Mouse (Mus musculus): ENCODE measurements around the gene Tmem135. TPM values are rescaled to one million over a fixed set of nuclear protein-coding genes. Genes with fewer than 3 reads are reported as not detected.

The Tmem135 gene
- polyA plus RNA-seq, 1 experiment from 2014 or later: 41.6 TPM

GRCm38 (mm10) chr7:89311555-89311954 is 92.5 kb downstream of the Tmem135 start:
- WGBS: 100% methylated on average over 1 of the region's 1 CpGs
- Histone ChIP-seq H3K4me3 (replicated peaks; ENCODE audit: low read depth, low read length) (no peak overlapping the region), H3K9me3 (replicated peaks; ENCODE audit: low read length) (no peaks in the 10 kb centered on the region), H3K36me3 (ENCODE audit: insufficient read depth, low read length) (0 out of 2 replicates have a peak, but pooled peaks cover 4% of the 10 kb centered on the region), H3K27ac (no peak overlapping the region), H3K27me3 (ENCODE audit: insufficient read depth, low read length) (no peaks in the 10 kb centered on the region), H3K9ac (ENCODE audit: low read depth, low read length) (no peak overlapping the region), H3K4me1 (replicated peaks; ENCODE audit: insufficient read depth, low read length) (no peaks in the 10 kb centered on the region), H3K4me2 (ENCODE audit: low read length) (no peak overlapping the region)
- ATAC-seq (replicated peaks; ENCODE audit: low FRiP score, low read depth) (no peak), DNase-seq (ENCODE audit: low spot score) (no peak)
- TF ChIP-seq CTCF (IDR thresholded peaks at IDR 0.05; ENCODE audit: low read depth): peak; percentile 38

GRCm38 (mm10) chr7:89308926-89309325 is 95.1 kb downstream of the Tmem135 start:
- Histone ChIP-seq H3K27ac (no peak overlapping the region), H3K4me3 (replicated peaks; ENCODE audit: low read depth, low read length) (no peak overlapping the region), H3K4me1 (replicated peaks; ENCODE audit: insufficient read depth, low read length) (no peaks in the 10 kb centered on the region), H3K36me3 (ENCODE audit: insufficient read depth, low read length) (0 out of 2 replicates have a peak, but pooled peaks cover 4% of the 10 kb centered on the region), H3K9me3 (replicated peaks; ENCODE audit: low read length) (no peaks in the 10 kb centered on the region), H3K27me3 (ENCODE audit: insufficient read depth, low read length) (no peaks in the 10 kb centered on the region), H3K4me2 (ENCODE audit: low read length) (no peak overlapping the region), H3K9ac (ENCODE audit: low read depth, low read length) (no peak overlapping the region)
- no peak for TF ChIP-seq CTCF (IDR thresholded peaks at IDR 0.05; ENCODE audit: low read depth)
- 53% methylated on average over 3 of the region's 3 CpGs for WGBS
- peak; percentile 24 for DNase-seq (ENCODE audit: low spot score)
- no peak for ATAC-seq (replicated peaks; ENCODE audit: low FRiP score, low read depth)

DNA sequence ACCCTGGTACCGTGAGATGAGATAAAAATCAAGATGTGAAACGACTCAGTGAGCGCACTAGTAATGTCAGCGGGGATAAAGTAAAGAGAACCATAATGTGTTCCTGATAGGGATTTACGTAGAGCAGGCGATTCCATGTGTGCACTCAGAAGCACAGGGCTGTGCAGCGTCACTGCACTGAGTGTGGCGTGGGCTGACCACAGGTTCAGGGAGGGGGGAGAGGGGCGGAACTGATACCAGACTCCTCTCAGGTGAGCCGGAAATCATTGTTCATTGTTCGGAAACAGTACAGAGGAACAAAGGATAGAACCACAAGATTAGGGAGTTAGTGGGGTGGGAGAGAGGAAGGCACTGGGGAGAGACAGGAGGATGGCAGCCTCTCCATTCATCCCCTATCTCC is 95.8 kb downstream of the Tmem135 start:
- no peak overlapping the region for H3K4me3 ChIP-seq (replicated peaks; ENCODE audit: low read depth, low read length)
- no peak overlapping the region for H3K9ac ChIP-seq (ENCODE audit: low read depth, low read length)
- no peak overlapping the region for H3K27ac ChIP-seq
- no peaks in the 10 kb centered on the region for H3K9me3 ChIP-seq (replicated peaks; ENCODE audit: low read length)
- H3K4me2 ChIP-seq (ENCODE audit: low read length): no peak overlapping the region
- ATAC-seq (replicated peaks; ENCODE audit: low FRiP score, low read depth) (no peak), DNase-seq (ENCODE audit: low spot score) (no peak)
- 64% methylated on average over 11 of the region's 11 CpGs for WGBS
- no peaks in the 10 kb centered on the region for H3K27me3 ChIP-seq (ENCODE audit: insufficient read depth, low read length)
- no peak for TF ChIP-seq CTCF (IDR thresholded peaks at IDR 0.05; ENCODE audit: low read depth)
- H3K4me1 ChIP-seq (replicated peaks; ENCODE audit: insufficient read depth, low read length): no peaks in the 10 kb centered on the region
- H3K36me3 ChIP-seq (ENCODE audit: insufficient read depth, low read length): 0 out of 2 replicates have a peak, but pooled peaks cover 4% of the 10 kb centered on the region

DNA sequence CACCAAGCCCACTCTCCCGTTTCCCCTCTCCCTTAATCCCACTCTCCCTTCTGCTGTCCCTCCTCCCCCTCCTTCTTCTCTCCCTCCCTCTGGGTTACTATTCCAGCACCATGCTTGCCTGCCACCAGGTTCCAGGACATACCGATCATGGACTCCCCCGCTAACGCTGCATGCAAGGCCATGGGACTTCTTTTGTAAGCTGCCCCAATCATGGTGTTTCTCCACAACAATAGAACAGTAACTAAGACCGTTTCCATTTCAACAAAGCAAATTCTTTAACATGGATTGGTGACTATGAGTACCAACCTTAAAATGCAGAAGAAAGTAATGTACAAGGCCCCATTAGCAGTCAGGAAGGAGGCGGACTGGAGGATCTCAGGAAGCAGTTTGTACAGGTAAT is 97.2 kb downstream of the Tmem135 start:
- no peak for TF ChIP-seq CTCF (IDR thresholded peaks at IDR 0.05; ENCODE audit: low read depth)
- DNase-seq (ENCODE audit: low spot score) (no peak), ATAC-seq (replicated peaks; ENCODE audit: low FRiP score, low read depth) (no peak)
- no peak overlapping the region for H3K4me2 ChIP-seq (ENCODE audit: low read length)
- 89% methylated on average over 6 of the region's 6 CpGs for WGBS
- no peak overlapping the region for H3K9ac ChIP-seq (ENCODE audit: low read depth, low read length)
- 0 out of 2 replicates have a peak, but pooled peaks cover 3% of the 10 kb centered on the region for H3K36me3 ChIP-seq (ENCODE audit: insufficient read depth, low read length)
- no peak overlapping the region for H3K4me3 ChIP-seq (replicated peaks; ENCODE audit: low read depth, low read length)
- no peaks in the 10 kb centered on the region for H3K27me3 ChIP-seq (ENCODE audit: insufficient read depth, low read length)
- no peak overlapping the region for H3K27ac ChIP-seq
- no peaks in the 10 kb centered on the region for H3K4me1 ChIP-seq (replicated peaks; ENCODE audit: insufficient read depth, low read length)
- no peaks in the 10 kb centered on the region for H3K9me3 ChIP-seq (replicated peaks; ENCODE audit: low read length)

DNA sequence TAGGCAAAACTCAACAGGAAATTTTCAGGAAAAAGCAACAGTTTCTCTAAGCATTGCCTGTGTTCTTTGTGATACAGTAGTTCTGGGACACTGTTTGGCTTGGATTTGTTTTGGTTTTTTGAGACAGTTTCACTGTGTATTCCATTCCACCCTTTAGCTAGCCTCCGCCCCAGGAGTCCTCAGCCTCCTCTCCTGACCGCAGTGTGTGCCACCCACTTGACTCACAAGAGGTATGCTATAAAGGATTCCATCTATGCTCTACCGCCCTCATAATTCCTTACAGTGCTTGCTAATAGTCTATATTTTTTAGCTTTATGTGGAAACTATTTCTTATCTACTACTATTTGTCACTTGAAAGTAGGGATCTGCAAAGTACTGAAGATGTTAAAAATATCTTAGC is 99.1 kb downstream of the Tmem135 start:
- no peaks in the 10 kb centered on the region for H3K36me3 ChIP-seq (ENCODE audit: insufficient read depth, low read length)
- H3K4me1 ChIP-seq (replicated peaks; ENCODE audit: insufficient read depth, low read length): no peaks in the 10 kb centered on the region
- no peak overlapping the region for H3K9ac ChIP-seq (ENCODE audit: low read depth, low read length)
- no peak overlapping the region for H3K4me3 ChIP-seq (replicated peaks; ENCODE audit: low read depth, low read length)
- no peaks in the 10 kb centered on the region for H3K27me3 ChIP-seq (ENCODE audit: insufficient read depth, low read length)
- H3K27ac ChIP-seq: no peak overlapping the region
- no peak overlapping the region for H3K4me2 ChIP-seq (ENCODE audit: low read length)
- no peak for TF ChIP-seq CTCF (IDR thresholded peaks at IDR 0.05; ENCODE audit: low read depth)
- no peaks in the 10 kb centered on the region for H3K9me3 ChIP-seq (replicated peaks; ENCODE audit: low read length)
- ATAC-seq (replicated peaks; ENCODE audit: low FRiP score, low read depth) (no peak), DNase-seq (ENCODE audit: low spot score) (no peak)
- WGBS: 92% methylated on average over 3 of the region's 3 CpGs

GRCm38 (mm10) chr7:89303765-89304164 is 100.3 kb downstream of the Tmem135 start:
- Histone ChIP-seq H3K9ac (ENCODE audit: low read depth, low read length) (no peak overlapping the region), H3K27ac (no peak overlapping the region), H3K27me3 (ENCODE audit: insufficient read depth, low read length) (no peaks in the 10 kb centered on the region), H3K9me3 (replicated peaks; ENCODE audit: low read length) (no peaks in the 10 kb centered on the region), H3K4me1 (replicated peaks; ENCODE audit: insufficient read depth, low read length) (no peaks in the 10 kb centered on the region), H3K4me2 (ENCODE audit: low read length) (no peak overlapping the region), H3K4me3 (replicated peaks; ENCODE audit: low read depth, low read length) (no peak overlapping the region), H3K36me3 (ENCODE audit: insufficient read depth, low read length) (no peaks in the 10 kb centered on the region)
- WGBS: 93% methylated on average over 1 of the region's 1 CpGs
- TF ChIP-seq CTCF (IDR thresholded peaks at IDR 0.05; ENCODE audit: low read depth): no peak
- no peak for ATAC-seq (replicated peaks; ENCODE audit: low FRiP score, low read depth)
- no peak for DNase-seq (ENCODE audit: low spot score)

DNA sequence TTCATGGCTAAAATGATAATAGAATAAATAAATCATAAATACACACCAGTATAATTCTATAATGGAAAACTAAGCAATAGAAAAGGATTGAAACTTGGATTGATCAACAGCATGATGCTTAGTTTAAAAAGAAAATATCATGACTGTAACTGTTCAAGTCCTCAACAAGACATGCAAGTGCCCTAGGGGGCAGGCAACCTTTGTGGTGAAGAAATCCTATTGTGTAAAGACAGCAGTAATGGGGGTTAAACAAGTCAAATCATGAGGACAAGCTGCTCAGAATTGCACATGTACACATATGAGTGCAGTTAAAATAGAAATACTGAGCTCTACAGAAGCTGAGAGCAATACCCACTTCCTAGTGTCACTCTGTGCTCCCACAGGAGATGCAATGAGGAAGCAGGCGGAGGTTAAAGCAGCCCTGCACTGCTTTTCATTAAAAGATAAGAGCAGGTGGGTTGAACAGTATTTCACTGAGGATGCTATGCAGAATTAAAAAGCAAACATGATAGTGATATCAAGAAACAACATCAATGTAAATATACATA is 105.0 kb downstream of the Tmem135 start:
- no peak for DNase-seq (ENCODE audit: low spot score)
- Histone ChIP-seq H3K9ac (ENCODE audit: low read depth, low read length) (no peak overlapping the region), H3K4me1 (replicated peaks; ENCODE audit: insufficient read depth, low read length) (no peaks in the 10 kb centered on the region), H3K36me3 (ENCODE audit: insufficient read depth, low read length) (no peaks in the 10 kb centered on the region), H3K9me3 (replicated peaks; ENCODE audit: low read length) (no peaks in the 10 kb centered on the region), H3K4me3 (replicated peaks; ENCODE audit: low read depth, low read length) (no peak overlapping the region), H3K27ac (no peak overlapping the region), H3K4me2 (ENCODE audit: low read length) (no peak overlapping the region), H3K27me3 (ENCODE audit: insufficient read depth, low read length) (no peaks in the 10 kb centered on the region)
- no peak for TF ChIP-seq CTCF (IDR thresholded peaks at IDR 0.05; ENCODE audit: low read depth)
- no peak for ATAC-seq (replicated peaks; ENCODE audit: low FRiP score, low read depth)
- 92% methylated on average over 1 of the region's 1 CpGs for WGBS

All from kidney, postnatal 0 days (tissue).